ENCODE assay signal across 28 mouse cellular contexts in genomic region chr1:185650926-185651325, GRCm38 (mm10).
A peak's percentile ranks its signal among the peaks of the same experiment; 100 is the strongest.
DNase-seq lines count a peak whose midpoint lies in the region; ATAC-seq lines count a peak whose summit lies in the region.
"Had no signal": no experiment of that assay in that cellular context is flagged by ENCODE, and none has a peak within 500 bp of the region (broad histone marks: within the 10 kb centered on the region; RNA-seq: fewer than 3 reads in every experiment).

No protein-coding gene starts in this region.

- H3K27ac ChIP-seq in heart, embryonic 12.5 days (ENCODE audit: poor library complexity, severe bottlenecking) = no peak overlapping the region
- H3K27ac ChIP-seq: hindbrain, embryonic 13.5 days; liver, embryonic 12.5 days; midbrain, embryonic 12.5 days; neural tube, embryonic 12.5 days had no signal

- H3K4me2 ChIP-seq in heart, embryonic 12.5 days = no peak overlapping the region
- H3K4me2 ChIP-seq: hindbrain, embryonic 13.5 days; liver, embryonic 12.5 days; midbrain, embryonic 12.5 days; neural tube, embryonic 12.5 days had no signal

- DNase-seq in adrenal gland, adult 2 months = peak; percentile 49
- DNase-seq in adrenal gland, postnatal 4 days (ENCODE audit: low spot score in 2 of 2) = no peak
- DNase-seq in heart, adult 8-10 months (ENCODE audit: low spot score) = peak; percentile 54
- DNase-seq in adrenal gland, postnatal 10 days = peak; percentile 9
- DNase-seq in heart, postnatal 25 days (ENCODE audit: low spot score) = peak; percentile 6
- DNase-seq in cerebellum, adult 8-10 months = no peak
- DNase-seq in right cerebral cortex, postnatal 4 days = no peak
- DNase-seq: cerebellum, adult 9-10 months; cerebellum, postnatal 36 days; gastrocnemius, postnatal 36 days; kidney, adult 8-10 months; kidney, postnatal 10 days; layer of hippocampus, postnatal 36 days; left cerebral cortex, postnatal 4 days; liver, postnatal 0 days; lung, postnatal 4 days; right cerebral cortex, postnatal 25 days had no signal

- no peak for ATAC-seq in heart, embryonic 12.5 days (ENCODE audit: insufficient number of reproducible peaks, low FRiP score)
- ATAC-seq: forebrain, embryonic 14.5 days; intestine, embryonic 16.5 days; liver, embryonic 12.5 days; liver, postnatal 0 days; lung, postnatal 0 days; Patski had no signal

- 9% methylated on average over 2 of the region's 2 CpGs for WGBS in heart, embryonic 12.5 days

- no peak overlapping the region for H3K4me3 ChIP-seq in heart, embryonic 12.5 days
- H3K4me3 ChIP-seq: hindbrain, embryonic 13.5 days; liver, embryonic 12.5 days; megakaryocyte, embryonic 14.5 days; midbrain, embryonic 12.5 days; myocyte; neural tube, embryonic 12.5 days had no signal

- peaks cover 13% of the 10 kb centered on the region; the same call in 1 of the 2 replicates for H3K4me1 ChIP-seq in heart, embryonic 12.5 days (replicated peaks)
- H3K4me1 ChIP-seq: hindbrain, embryonic 13.5 days; liver, embryonic 12.5 days; megakaryocyte, embryonic 14.5 days; midbrain, embryonic 12.5 days; neural tube, embryonic 12.5 days had no signal

- no peak overlapping the region for H3K9ac ChIP-seq in heart, embryonic 12.5 days
- H3K9ac ChIP-seq: hindbrain, embryonic 13.5 days; liver, embryonic 12.5 days; liver, postnatal 0 days; midbrain, embryonic 12.5 days; neural tube, embryonic 12.5 days had no signal

- H3K9me3 ChIP-seq in heart, embryonic 12.5 days (replicated peaks) = peaks cover 3% of the 10 kb centered on the region; the same call in 1 of the 2 replicates
- H3K9me3 ChIP-seq: hindbrain, embryonic 13.5 days; liver, embryonic 12.5 days; midbrain, embryonic 12.5 days; neural tube, embryonic 12.5 days had no signal

- H3K27me3 ChIP-seq in heart, embryonic 12.5 days (replicated peaks) = no peaks in the 10 kb centered on the region
- H3K27me3 ChIP-seq: hindbrain, embryonic 13.5 days; liver, embryonic 12.5 days; megakaryocyte, embryonic 14.5 days; midbrain, embryonic 12.5 days; neural tube, embryonic 12.5 days; Patski had no signal

- intact Hi-C loops in heart, postnatal 25 days (cut with DNase I) = no loop called here

- no peaks in the 10 kb centered on the region for H3K36me3 ChIP-seq in heart, embryonic 12.5 days
- H3K36me3 ChIP-seq: hindbrain, embryonic 13.5 days; liver, embryonic 12.5 days; midbrain, embryonic 12.5 days; neural tube, embryonic 12.5 days had no signal

Comparison
In these comparisons a context has a peak if more than half of its experiments do, and no peak if none do; other contexts are left out.
1. DNase-seq: peak in adrenal gland, adult 2 months (single experiment), heart, adult 8-10 months (single experiment), adrenal gland, postnatal 10 days (single experiment) and heart, postnatal 25 days (single experiment); none in adrenal gland, postnatal 4 days (0 of 2), cerebellum, adult 8-10 months (single experiment) and right cerebral cortex, postnatal 4 days (single experiment).